Mouse (Mus musculus) heart, postnatal 4 days (tissue): ENCODE measurements at regions not wholly inside any gene's neighbourhood (a gene's known extent, or its start where the extent isn't known, plus 50 kb on each side); places are given as distances from the start of the nearest gene placed in this dataset.

Source experiments
- DNase-seq: peaks from one replicate; pipeline ENCODE4 v3.0.0; 2021

- no peak for DNase-seq
These were observed 306.7 kb upstream of the Pard3b start for GRCm38 (mm10) chr1:61331906-61332305.

- no peak for DNase-seq
These were observed 302.3 kb upstream of the Pard3b start for GRCm38 (mm10) chr1:61336367-61336766.

GRCm38 (mm10) chr1:61352921-61353320, 285.7 kb upstream of the Pard3b start:
- DNase-seq: no peak

- DNase-seq: no peak
These were observed 285.1 kb upstream of the Pard3b start for GRCm38 (mm10) chr1:61353481-61353880.

- no peak for DNase-seq
These were observed 283.4 kb upstream of the Pard3b start for GRCm38 (mm10) chr1:61355241-61355640.

- DNase-seq: no peak
These were observed 279.4 kb upstream of the Pard3b start for GRCm38 (mm10) chr1:61359011-61359930.

- DNase-seq: no peak
These were observed 266.0 kb upstream of the Pard3b start for GRCm38 (mm10) chr1:61372581-61372980.

- peak; percentile 48 for DNase-seq
These were observed 264.7 kb upstream of the Pard3b start for GRCm38 (mm10) chr1:61373661-61374491.

GRCm38 (mm10) chr1:61376417-61376816, 262.2 kb upstream of the Pard3b start:
- DNase-seq: no peak

GRCm38 (mm10) chr1:61377070-61377469, 261.6 kb upstream of the Pard3b start:
- DNase-seq: peak; percentile 81

GRCm38 (mm10) chr1:61378240-61378639, 260.4 kb upstream of the Pard3b start:
- DNase-seq: no peak

GRCm38 (mm10) chr1:61379771-61380517, 258.7 kb upstream of the Pard3b start:
- no peak for DNase-seq

- no peak for DNase-seq
These were observed 251.0 kb upstream of the Pard3b start for GRCm38 (mm10) chr1:61387587-61387986.

GRCm38 (mm10) chr1:61397796-61398195, 240.8 kb upstream of the Pard3b start:
- DNase-seq: no peak

- no peak for DNase-seq
These were observed 236.3 kb upstream of the Pard3b start for GRCm38 (mm10) chr1:61402339-61402738.

- no peak for DNase-seq
These were observed 231.4 kb upstream of the Pard3b start for GRCm38 (mm10) chr1:61407201-61407600.

- DNase-seq: no peak
These were observed 223.9 kb upstream of the Pard3b start for GRCm38 (mm10) chr1:61414772-61415171.

- DNase-seq: no peak
These were observed 223.0 kb upstream of the Pard3b start for GRCm38 (mm10) chr1:61415426-61416195.

- DNase-seq: no peak
These were observed 220.2 kb upstream of the Pard3b start for GRCm38 (mm10) chr1:61418396-61418795.

- no peak for DNase-seq
These were observed 218.8 kb upstream of the Pard3b start for GRCm38 (mm10) chr1:61419839-61420238.

- DNase-seq: no peak
These were observed 215.4 kb upstream of the Pard3b start for GRCm38 (mm10) chr1:61423253-61423652.
